Mouse (Mus musculus) kidney, adult 2 months (tissue): ENCODE data around the gene Dcp1b.

Source experiments
- CTCF ChIP-seq: fragments of 200-500 bp; conservative IDR thresholded peaks from 2 replicates; pipeline ENCODE4 v1.5.1; 2011; ENCODE audit warnings: low read depth, mild to moderate bottlenecking, control low read depth, low read length, moderate library complexity, mixed read lengths; ENCODE audit not compliant: insufficient read depth, insufficient read length
- POLR2A ChIP-seq: fragments of 200-500 bp; IDR thresholded peaks from one replicate; pipeline ENCODE4 v1.6.1; 2011; ENCODE audit warnings: low read depth, low read length, control low read depth

- TF ChIP-seq POLR2A = no peak
- no peak for TF ChIP-seq CTCF
Observed at GRCm38 (mm10) chr6:119217661-119218060, 42.6 kb downstream of the Dcp1b start.
